Mouse (Mus musculus) bone marrow, adult 2 months (tissue): ENCODE measurements around the gene Zbtb2.

Source experiments
- CTCF ChIP-seq: fragments of 200-500 bp; IDR thresholded peaks from 2 replicates; pipeline ENCODE4 v1.5.1; 2011; ENCODE audit warnings: low read length, control low read depth; ENCODE audit not compliant: control insufficient read depth, insufficient read depth
- POLR2A ChIP-seq: fragments of 200-500 bp; IDR thresholded peaks from 2 replicates; pipeline ENCODE4 v1.6.1; 2011; ENCODE audit warnings: low read depth, mild to moderate bottlenecking, control low read depth, low read length, borderline replicate concordance; ENCODE audit not compliant: control insufficient read depth

DNA sequence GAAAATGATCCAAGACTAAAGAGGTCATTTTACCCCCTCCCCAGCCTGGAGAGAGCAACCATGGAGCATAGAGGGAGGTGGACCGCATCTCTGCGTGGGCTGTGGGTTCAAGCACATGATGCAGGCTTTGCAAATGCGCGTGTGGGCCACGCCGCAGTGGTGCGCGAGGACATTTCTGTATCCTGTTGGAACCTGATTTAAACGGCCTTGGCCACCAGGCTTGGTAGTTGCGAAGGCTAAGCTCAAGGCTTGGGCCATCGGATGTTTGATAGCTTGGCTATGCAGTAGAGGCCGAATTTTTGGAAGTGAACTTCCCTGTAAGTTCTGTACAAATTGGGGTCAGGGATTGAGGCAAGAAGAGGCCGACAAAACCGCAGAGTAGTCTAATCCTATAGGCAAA, 40.3 kb downstream of the Zbtb2 start:
- TF ChIP-seq CTCF (no peak), POLR2A (no peak)
